Mouse (Mus musculus): ENCODE results near the gene Zfp607b.

Gene Zfp607b

DNA sequence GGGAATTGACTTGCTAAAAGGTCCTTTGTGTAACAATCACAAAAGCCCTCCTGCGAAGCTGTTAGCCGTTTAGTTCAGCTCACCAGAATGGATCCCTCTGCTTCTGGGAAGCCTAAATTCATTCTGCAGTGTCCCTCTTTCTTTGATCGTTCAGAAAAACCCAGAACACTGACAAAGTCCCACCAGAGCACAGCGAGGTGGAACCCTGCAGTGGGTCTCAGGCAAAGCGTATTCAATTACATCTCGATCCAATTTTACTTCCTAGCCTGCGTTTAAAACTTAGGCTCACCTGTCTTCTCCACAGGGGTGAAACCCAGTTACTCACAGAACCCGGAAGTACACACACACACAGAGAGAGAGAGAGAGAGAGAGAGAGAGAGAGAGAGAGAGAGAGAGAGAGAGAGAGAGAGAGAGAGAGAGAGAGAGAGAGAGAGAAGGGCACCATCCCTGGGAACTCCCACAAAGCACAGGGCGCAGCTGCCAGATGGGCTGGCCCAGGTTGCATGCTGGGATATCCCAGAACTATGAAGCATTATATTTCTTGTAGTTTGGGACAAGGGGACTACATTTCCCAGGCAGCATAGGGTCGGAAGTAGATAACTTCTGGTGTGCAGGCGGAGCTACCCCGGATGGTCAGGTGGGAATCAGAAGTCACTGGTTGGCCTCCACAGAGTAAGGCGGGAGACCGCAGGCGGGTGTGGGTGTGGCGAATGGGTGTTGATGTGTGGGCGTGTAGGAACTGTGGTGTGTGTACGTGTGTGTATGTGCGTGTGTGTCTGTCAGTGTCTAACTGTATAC lies at the start of gene Zfp607b:
TSS of gene Zfp607b (plus strand) at position 526 of the 798 bp plus-strand sequence.
- DNase-seq (ENCODE audit: low spot score in 2 of 2): peak; percentile 58 to 77

GRCm38 (mm10) chr7:27644471-27644870 lies 44.7 kb upstream of the Zfp607b start:
- DNase-seq (ENCODE audit: low spot score in 2 of 2): no peak

DNA sequence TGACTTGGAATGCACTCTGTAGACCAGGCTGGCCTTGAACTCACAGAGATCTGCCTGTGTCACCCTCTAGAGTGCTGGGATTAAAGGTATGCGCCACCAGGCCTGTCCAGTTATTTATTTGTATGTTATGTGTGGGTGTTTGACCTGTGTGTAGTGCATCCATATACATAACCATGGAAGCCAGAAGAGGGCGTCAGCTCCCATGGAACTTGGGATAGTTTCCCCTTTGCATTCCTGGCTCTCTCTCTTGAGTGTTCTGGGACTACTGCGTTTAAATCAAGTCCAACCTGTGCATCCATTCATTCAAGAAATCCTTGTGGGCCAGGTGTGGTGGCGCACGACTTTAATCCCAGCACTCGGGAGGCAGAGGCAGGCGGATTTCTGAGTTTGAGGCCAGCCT lies 42.6 kb upstream of the Zfp607b start:
- DNase-seq (ENCODE audit: low spot score in 2 of 2): no peak

- DNase-seq (ENCODE audit: low spot score in 2 of 2): no peak
Observed at GRCm38 (mm10) chr7:27647281-27648002, 41.7 kb upstream of the Zfp607b start.

GRCm38 (mm10) chr7:27649723-27650122 lies 39.4 kb upstream of the Zfp607b start:
- DNase-seq (ENCODE audit: low spot score in 2 of 2): no peak

DNA sequence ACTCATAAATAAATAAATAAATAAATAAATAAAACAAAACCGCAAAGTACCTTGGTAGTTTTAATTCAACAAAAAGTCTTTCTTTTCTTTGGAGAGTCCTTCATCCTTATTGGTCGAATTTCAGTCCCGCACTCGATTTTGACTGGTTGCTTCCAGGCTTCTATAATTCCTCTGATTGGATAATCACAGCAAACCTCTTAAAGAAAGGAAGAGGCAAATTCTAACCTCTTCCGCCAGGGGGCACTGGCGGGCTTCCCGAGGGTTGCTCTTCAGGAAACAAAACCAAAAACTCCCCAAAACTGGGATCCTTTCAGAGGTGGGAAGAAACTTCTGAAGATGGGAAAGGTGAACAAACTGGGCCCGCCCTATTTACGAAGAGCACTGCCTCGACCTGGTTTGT lies 38.2 kb upstream of the Zfp607b start:
- DNase-seq (ENCODE audit: low spot score in 2 of 2): peak in 1 of 2 experiments; percentile 79

GRCm38 (mm10) chr7:27653681-27654437 lies 35.3 kb upstream of the Zfp607b start, which contains the start of gene Ttc9b:
Gene Ttc9b (plus strand): TSS chr7:27653915.
- DNase-seq (ENCODE audit: low spot score in 2 of 2): peak; percentile 62 to 81

- peak in 1 of 2 experiments; percentile 42 for DNase-seq (ENCODE audit: low spot score in 2 of 2)
Observed at GRCm38 (mm10) chr7:27654607-27655276, 34.4 kb upstream of the Zfp607b start.

DNA sequence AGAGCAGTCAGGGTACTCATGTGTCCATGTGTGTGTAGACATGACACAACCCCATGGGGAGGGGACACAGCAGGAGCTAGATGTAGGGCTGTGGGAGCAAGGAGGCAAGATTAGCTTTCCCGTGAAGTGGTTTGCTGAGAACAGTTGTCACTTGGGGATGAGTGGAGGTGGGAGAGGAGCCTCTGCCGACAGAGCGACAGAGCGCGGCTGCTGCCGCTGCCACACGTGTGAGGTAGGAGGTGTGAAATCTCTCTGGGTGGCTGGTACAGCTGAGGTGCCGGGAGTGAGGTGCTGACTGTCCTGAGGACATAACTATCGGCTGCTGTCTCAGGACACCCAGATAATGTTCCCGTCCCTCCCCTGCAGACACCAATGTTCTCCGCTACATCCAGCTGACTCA lies 33.6 kb upstream of the Zfp607b start:
- no peak for DNase-seq (ENCODE audit: low spot score in 2 of 2)

DNA sequence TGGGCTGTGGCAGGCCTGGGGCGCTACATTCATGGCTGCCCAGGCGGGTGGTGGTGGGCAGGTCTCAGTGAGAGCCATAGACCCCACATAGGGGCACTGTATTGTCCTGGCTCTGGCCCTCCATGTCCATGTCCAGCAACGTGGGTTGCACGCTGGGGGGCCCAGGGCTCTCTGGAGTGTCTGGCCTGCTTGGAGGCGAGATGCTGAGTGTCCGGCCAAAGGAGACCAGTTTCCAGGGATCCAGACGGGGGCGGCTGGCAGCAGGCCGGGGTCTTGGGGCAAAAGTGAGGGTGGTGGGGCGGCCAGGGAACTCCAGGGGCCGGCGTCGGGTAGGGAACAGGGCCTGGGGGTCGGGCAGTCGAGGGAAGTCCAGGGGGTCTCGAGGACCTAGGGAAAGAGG lies 32.5 kb upstream of the Zfp607b start:
- DNase-seq (ENCODE audit: low spot score in 2 of 2): no peak

DNA sequence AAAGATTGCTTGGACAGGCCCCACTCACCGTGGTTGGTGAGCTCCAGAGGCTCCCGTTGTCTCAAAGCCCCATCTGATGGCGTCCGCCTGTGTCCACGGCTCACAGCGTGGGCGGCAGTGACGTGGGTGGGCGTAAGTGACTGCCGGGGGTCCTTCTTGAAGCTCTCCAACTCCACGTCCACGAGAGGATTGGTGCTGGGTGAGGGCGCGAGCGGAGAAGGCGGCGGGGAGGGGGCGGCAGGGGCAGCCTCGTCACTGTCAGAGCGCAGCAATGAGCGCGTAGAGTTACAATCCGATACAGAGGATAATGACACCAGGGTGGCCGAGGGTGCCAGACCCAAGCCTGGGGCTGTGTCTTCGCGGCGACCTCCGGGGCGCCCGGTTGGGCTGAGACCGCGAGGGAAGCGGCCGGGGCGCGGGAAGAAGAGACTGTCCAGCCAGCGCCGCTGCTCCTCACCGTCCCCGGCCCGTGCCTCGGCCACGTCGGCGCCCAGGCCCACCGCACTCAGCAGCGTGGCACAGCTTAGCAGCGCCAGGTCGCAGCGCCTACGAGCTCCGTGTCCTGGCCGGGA lies 31.2 kb upstream of the Zfp607b start:
- no peak for DNase-seq (ENCODE audit: low spot score in 2 of 2)

DNA sequence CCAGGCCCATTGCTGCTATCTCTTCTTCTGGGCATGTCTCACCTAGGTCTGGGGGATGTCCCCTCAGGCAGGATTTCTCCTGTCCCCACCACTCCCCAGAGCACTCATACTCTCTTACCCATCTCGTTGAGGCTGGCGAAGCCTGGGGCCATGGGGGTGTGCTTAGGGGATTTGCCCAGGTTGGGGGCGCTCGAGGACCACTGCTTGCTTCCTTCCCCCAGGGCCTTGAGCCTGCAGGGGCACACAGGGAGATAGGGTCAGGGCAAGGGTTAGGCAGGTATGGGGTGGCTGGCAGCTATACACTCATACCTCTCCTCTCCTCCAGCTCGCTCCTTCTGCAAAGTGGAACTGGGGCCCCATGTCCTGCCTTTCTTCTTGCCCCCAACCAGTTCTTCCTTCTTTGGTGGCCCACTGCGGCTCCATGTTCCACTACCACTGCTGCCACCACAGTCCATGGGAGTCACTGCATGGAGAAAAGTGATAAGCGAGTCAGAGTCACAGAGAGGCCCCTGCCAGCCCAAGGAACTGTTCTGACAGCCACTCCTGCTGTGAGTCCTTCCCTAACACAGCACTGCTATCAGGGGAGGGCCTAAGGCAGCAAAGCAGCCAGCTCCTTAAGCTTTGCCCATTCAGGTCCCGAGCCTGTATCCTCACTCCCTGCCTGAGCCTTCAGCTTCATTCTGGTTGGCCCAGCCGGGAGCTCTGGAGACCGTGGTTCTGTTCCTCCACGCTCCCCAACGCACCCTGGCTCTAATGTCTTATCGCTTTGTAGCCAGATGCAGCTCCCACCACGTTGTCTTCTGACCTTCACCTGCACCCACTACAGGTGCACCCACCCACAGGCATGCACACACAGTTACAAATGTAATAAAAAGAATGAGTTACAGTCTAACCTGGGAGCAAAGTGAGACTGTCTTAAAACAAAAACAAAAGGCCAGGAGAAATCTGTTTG lies 30.2 kb upstream of the Zfp607b start:
- DNase-seq (ENCODE audit: low spot score in 2 of 2): no peak

GRCm38 (mm10) chr7:27662038-27662437 lies 27.1 kb upstream of the Zfp607b start:
- no peak for DNase-seq (ENCODE audit: low spot score in 2 of 2)

GRCm38 (mm10) chr7:27673064-27673574 lies 16.0 kb upstream of the Zfp607b start:
- no peak for DNase-seq (ENCODE audit: low spot score in 2 of 2)

GRCm38 (mm10) chr7:27673575-27674131 lies 15.5 kb upstream of the Zfp607b start:
- peak in 1 of 2 experiments; percentile 36 for DNase-seq (ENCODE audit: low spot score in 2 of 2)

GRCm38 (mm10) chr7:27674195-27674521 lies 15.0 kb upstream of the Zfp607b start:
- DNase-seq (ENCODE audit: low spot score in 2 of 2): no peak

DNA sequence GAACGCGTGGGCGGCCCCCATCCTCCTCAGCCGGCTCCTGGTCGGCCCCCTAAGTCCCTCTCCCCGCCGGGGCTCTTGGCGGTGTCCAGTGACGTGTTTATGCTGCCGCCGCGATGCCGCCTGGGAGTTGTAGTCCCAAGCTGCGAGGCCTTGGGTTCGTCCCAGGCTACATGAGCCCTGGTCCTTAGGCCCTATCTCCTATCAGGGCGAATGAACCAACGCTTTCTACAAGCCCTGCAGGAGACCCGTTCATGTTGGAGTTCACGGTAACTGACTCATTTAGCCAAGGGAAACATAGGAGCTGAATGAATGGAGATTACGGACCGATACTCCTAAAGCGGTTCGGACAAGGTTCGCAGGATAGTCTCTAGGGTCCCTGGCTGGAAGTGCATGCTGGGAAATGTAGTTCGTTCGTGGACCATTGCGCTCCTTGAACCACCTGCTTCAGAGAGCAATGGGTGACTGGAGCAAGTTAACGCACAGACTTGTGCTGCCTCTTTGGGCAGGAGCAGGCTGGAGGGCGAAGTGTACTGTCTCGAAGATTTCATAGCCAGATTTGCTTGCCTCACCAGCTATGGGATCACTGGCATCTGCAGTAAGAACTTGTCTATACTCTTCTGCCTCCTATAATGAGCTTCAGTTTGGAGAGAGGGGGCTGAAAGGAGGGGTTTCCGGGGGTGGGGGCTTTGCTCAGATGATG lies 14.5 kb upstream of the Zfp607b start, which contains the start of gene Map3k10:
TSS of gene Map3k10 (minus strand) at position 77 of the 700 bp plus-strand sequence.
- peak; percentile 83 to 90 for DNase-seq (ENCODE audit: low spot score in 2 of 2)

DNA sequence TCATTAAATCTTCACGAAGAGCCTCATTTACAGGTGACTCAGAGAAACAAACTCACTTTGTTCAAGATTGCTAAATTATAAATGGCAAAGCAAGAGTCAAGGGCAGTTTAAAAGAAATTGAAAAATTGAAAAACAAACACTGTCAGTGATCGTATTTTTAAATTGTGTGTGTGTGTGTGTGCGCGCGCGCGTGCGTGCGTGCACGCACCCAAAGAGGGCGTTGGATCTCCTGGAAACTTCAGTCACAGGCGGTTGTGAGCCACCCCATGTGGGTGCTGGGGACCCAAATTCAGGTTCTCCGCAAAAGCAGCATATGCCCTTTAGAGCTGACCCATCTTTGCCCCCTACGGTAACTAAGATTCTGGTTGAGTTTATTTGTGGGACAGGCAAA lies 13.9 kb upstream of the Zfp607b start:
- no peak for DNase-seq (ENCODE audit: low spot score in 2 of 2)

DNA sequence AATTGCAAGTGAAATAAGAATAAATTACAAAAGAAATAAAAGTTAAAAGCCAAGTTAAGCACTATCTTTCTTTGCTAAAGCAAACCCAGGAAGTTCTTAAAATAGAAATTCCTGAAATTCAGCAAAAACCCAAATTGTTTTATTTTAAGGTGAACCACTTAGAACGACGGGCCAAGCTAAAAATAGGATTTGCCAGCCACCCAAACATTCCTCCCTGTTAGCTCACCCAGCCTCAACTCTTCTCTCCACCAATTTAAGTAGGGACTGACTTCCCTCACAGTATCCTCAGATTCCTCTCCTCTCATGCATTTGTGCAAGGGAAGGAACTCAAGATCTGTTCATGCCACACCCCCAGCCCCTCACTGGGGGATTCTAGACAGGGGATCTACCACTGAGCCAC lies 5.9 kb upstream of the Zfp607b start:
- DNase-seq (ENCODE audit: low spot score in 2 of 2): no peak
